Mouse (Mus musculus): ENCODE results near the gene Ccdc158. TPM values are rescaled to one million over a fixed set of nuclear protein-coding genes. Genes with fewer than 3 reads are reported as not detected.

Gene Ccdc158
- polyA plus RNA-seq, 1 experiment from 2014 or later, result 0.47 TPM

DNA sequence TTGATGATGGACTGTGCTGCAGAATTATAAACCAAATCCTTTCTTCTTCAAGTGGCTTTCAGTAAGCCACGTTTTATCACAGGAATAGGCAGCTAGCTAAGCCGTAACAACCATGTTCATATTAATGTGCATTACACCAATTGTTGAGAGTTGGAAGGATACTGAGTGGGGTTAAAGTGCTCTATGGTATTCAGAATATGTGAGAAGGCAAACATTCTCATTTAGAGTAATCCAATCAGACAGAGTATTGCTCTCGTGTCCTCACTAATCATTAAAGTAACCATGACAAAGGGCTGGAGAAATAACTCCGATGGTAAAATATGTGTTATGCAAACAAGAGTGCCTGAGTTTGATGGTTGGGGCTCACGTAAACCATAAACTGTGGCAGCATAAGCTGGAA lies 53.2 kb downstream of the Ccdc158 start:
- no peaks in the 10 kb centered on the region for H3K9me3 ChIP-seq
- H3K4me2 ChIP-seq (replicated peaks), result no peak overlapping the region
- H3K36me3 ChIP-seq, result no peaks in the 10 kb centered on the region
- no peaks in the 10 kb centered on the region for H3K27me3 ChIP-seq
- no peak overlapping the region for H3K9ac ChIP-seq (replicated peaks)
- WGBS, result 81% methylated on average over 5 of the region's 5 CpGs
- H3K4me1 ChIP-seq, result no peaks in the 10 kb centered on the region
- H3K27ac ChIP-seq (replicated peaks), result no peak overlapping the region
- no peak for ATAC-seq (ENCODE audit: low FRiP score, low read depth)
- H3K4me3 ChIP-seq, result no peak overlapping the region

DNA sequence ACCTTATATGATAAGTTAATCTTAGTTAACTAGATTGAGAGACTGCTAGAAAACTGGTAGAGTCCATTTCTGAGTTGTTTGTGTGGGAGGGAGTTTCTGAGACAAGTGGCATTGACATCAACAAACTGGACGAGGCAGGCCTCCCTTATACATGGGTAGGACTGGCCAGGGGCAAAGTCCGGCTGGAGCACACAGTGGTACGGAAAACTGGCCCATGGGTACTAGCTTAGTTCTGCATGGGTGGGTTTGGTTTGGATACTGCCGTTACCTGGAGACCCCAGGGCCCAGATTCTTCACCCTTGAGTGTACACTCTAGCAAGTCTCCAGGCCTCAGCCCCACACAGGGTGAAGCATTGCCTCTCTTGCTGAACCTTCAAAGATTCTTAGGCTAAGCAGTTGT lies 62.3 kb downstream of the Ccdc158 start:
- H3K4me1 ChIP-seq, result no peaks in the 10 kb centered on the region
- no peaks in the 10 kb centered on the region for H3K36me3 ChIP-seq
- H3K27ac ChIP-seq (replicated peaks), result no peak overlapping the region
- H3K4me2 ChIP-seq (replicated peaks), result no peak overlapping the region
- H3K9ac ChIP-seq (replicated peaks), result no peak overlapping the region
- no peaks in the 10 kb centered on the region for H3K27me3 ChIP-seq
- H3K9me3 ChIP-seq, result no peaks in the 10 kb centered on the region
- ATAC-seq (ENCODE audit: low FRiP score, low read depth), result no peak
- H3K4me3 ChIP-seq, result no peak overlapping the region
- WGBS, result 85% methylated on average over 4 of the region's 4 CpGs

DNA sequence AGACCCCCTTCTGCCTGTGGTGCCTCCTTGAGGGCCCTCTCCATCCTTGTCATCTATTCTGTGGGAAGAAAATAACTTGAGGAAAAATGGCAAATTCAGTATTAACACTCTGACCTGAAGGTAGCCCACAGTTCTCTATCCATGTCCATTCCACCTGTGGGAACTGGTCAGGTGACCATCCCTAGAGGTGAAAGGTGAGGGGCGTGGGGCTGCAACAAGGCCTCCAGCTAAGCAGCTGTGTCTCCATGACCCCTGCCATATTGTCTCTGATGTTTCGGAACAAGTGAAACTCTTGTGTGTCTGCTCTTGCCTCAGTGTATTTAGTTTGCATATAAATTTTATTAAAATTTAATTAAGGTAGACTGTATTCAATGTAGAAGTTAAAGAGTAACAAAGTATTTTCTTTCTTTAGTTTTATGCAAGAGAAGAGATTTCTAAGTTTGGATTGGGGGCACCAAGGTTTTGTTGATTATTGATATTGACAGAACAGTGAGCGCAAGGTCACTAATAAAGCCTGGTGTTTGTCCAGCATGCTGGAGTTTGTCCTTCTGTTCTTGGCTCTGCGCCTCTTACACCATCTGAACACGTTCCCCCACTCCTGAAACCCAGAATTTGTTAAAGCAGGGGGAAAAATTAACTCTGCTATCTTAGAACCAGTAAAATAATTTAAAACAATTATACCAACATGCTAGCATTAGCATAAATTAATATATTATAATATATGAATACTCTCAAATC lies 67.4 kb downstream of the Ccdc158 start:
- no peak overlapping the region for H3K4me2 ChIP-seq (replicated peaks)
- no peak for ATAC-seq (ENCODE audit: low FRiP score, low read depth)
- no peaks in the 10 kb centered on the region for H3K9me3 ChIP-seq
- H3K4me3 ChIP-seq, result no peak overlapping the region
- no peaks in the 10 kb centered on the region for H3K36me3 ChIP-seq
- H3K27ac ChIP-seq (replicated peaks), result no peak overlapping the region
- 85% methylated on average over 5 of the region's 5 CpGs for WGBS
- no peak overlapping the region for H3K9ac ChIP-seq (replicated peaks)
- peaks cover 20% of the 10 kb centered on the region for H3K27me3 ChIP-seq
- H3K4me1 ChIP-seq, result peaks cover 6% of the 10 kb centered on the region; the same call in 1 of the 2 replicates

DNA sequence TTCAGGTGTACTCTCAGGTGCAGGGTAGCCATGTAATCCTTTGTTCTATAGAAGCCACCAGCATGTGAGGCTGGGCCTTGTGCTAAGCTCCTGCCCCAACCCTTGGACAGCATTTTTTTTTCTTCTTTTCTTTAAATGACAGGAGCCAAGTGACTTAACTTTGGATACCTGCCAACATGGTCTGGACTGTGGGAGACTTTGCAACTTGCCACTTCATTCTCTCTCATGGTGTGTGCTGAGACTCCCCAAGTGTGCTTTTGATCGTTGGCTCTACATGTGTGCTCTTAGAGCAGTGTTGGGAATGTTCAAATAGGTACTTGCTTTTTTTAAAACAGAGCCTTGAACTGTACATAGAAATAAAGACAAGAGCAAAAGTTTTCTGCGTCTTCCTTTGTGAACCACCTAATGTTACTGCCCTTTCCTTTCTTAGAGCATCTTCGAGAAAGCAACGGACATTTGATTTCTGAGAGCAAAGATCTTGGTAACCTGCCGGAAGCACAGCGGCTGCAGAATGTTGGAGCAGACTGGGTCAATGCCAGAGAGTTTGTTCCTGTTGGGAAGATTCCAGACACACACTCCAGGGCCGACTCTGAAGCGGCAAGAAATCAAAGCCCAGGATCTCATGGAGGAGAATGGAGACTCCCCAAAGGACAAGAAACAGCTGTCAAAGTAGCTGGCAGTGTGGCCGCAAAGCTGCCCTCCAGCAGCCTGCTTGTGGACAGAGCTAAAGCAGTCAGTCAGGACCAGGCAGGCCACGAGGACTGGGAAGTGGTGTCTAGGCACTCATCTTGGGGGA lies 70.4 kb downstream of the Ccdc158 start:
- H3K4me3 ChIP-seq, result no peak overlapping the region
- 83% methylated on average over 10 of the region's 10 CpGs for WGBS
- no peak overlapping the region for H3K27ac ChIP-seq (replicated peaks)
- H3K9ac ChIP-seq (replicated peaks), result no peak overlapping the region
- ATAC-seq (ENCODE audit: low FRiP score, low read depth), result no peak
- no peak overlapping the region for H3K4me2 ChIP-seq (replicated peaks)
- H3K9me3 ChIP-seq, result no peaks in the 10 kb centered on the region
- H3K27me3 ChIP-seq, result peaks cover 31% of the 10 kb centered on the region
- H3K4me1 ChIP-seq, result peaks cover 6% of the 10 kb centered on the region; the same call in 1 of the 2 replicates
- no peaks in the 10 kb centered on the region for H3K36me3 ChIP-seq

DNA sequence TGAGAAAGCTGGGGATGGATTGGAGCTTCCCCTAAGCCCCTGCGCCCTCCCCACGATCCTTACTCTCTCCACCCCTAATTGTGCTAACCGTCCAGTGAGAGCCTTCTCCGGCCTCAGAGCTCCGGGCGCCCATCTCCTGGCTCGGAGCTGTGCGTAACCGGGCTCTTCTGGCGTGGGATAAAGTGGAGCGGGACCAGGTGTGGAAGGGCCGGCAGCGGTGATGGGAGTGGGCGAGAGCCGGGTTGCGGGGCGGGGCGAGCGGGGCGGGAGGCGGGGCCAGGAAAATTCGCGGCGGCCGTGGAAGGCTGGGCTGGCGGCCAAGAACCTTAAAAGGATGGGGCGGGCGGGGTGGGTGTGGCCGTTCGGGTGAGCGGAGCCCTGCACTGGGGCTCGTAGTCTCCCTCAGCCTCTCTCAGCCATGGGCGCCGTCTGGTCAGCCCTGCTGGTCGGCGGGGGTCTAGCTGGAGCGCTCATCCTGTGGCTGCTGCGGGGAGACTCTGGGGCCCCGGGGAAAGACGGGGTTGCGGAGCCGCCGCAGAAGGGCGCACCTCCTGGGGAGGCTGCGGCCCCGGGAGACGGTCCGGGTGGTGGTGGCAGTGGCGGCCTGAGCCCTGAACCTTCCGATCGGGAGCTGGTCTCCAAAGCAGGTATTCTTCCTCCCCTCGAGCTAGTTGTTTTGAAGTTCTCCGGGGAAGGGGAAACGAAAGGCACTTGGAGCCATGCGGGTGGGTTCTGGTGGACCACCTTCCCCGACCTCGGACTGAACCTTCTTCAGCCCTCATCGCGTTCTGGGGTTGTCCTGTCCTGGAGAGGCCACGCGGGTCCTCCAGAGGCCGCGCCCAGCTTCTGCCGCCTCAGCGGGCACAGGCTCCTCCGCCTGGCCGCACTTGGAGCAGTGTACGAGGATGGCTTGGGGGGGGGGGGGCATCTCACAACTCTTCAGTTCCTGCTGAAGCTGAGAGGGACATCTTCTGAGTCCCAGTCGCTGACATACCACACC lies 72.1 kb downstream of the Ccdc158 start, which contains the start of gene Stbd1:
Gene Stbd1, plus strand, starts transcription at position 351 of the 1,000 bp plus-strand sequence.
- no peaks in the 10 kb centered on the region for H3K9me3 ChIP-seq
- H3K4me2 ChIP-seq (replicated peaks), result peak within 1 kb of the TSS; percentile 91
- no peaks in the 10 kb centered on the region for H3K36me3 ChIP-seq
- peak; percentile 93 for ATAC-seq (ENCODE audit: low FRiP score, low read depth)
- peaks cover 31% of the 10 kb centered on the region for H3K27me3 ChIP-seq
- H3K4me1 ChIP-seq, result peaks cover 6% of the 10 kb centered on the region; the same call in 1 of the 2 replicates
- under 1% methylated on average over 66 of the region's 69 CpGs for WGBS
- H3K9ac ChIP-seq (replicated peaks), result peak within 1 kb of the TSS; percentile 61
- no peak within 1 kb of the TSS for H3K27ac ChIP-seq (replicated peaks)
- H3K4me3 ChIP-seq, result peak within 1 kb of the TSS; percentile 64

DNA sequence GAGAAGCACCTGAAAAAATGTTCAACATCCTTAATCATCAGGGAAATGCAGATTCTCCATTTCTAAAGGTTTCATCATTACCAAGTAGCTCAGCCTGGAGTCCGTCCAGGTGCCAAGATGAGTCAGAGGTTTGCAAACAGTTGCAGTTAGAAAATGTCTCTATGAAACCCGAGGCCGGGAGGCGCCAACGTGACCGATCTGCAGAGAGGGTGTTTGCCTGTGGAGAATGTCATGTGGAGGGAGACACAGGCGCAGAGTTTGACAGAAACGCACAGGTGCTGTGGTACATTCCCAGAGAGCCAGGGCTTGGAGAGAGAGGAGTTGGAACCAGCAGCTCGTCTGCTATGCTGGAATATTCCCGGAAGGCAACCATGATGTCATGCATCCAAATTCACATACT lies 76.0 kb downstream of the Ccdc158 start:
- Histone ChIP-seq H3K27ac (replicated peaks) (no peak overlapping the region), H3K4me1 (peaks cover 6% of the 10 kb centered on the region; the same call in 1 of the 2 replicates), H3K9me3 (no peaks in the 10 kb centered on the region), H3K27me3 (peaks cover 18% of the 10 kb centered on the region), H3K36me3 (no peaks in the 10 kb centered on the region), H3K4me2 (replicated peaks) (no peak overlapping the region), H3K9ac (replicated peaks) (no peak overlapping the region), H3K4me3 (no peak overlapping the region)
- ATAC-seq (ENCODE audit: low FRiP score, low read depth), result no peak
- 89% methylated on average over 10 of the region's 10 CpGs for WGBS

DNA sequence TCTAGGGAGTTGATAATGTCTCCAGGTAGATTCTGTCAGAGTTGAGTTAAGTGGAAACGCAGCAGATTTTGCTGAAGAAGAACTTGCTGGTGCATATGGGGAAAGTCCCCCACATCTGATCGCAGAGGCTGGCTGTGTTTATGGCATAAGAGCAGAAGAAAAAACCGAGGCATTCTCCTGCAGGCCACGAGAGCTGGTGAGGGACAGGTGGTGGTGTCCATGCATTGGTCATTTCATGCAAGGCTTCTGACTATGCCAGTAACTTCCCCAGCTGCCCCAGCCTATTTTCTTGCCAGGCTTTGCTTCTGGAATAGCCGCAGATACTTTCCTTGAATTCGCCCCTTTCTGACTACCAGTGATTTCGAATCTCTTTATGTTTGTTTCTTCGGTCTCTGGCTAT lies 78.2 kb downstream of the Ccdc158 start:
- no peaks in the 10 kb centered on the region for H3K4me1 ChIP-seq
- 93% methylated on average over 8 of the region's 8 CpGs for WGBS
- ATAC-seq (ENCODE audit: low FRiP score, low read depth), result no peak
- no peaks in the 10 kb centered on the region for H3K36me3 ChIP-seq
- H3K27me3 ChIP-seq, result peaks cover 7% of the 10 kb centered on the region
- no peak overlapping the region for H3K9ac ChIP-seq (replicated peaks)
- no peak overlapping the region for H3K4me2 ChIP-seq (replicated peaks)
- no peaks in the 10 kb centered on the region for H3K9me3 ChIP-seq
- no peak overlapping the region for H3K4me3 ChIP-seq
- H3K27ac ChIP-seq (replicated peaks), result no peak overlapping the region

DNA sequence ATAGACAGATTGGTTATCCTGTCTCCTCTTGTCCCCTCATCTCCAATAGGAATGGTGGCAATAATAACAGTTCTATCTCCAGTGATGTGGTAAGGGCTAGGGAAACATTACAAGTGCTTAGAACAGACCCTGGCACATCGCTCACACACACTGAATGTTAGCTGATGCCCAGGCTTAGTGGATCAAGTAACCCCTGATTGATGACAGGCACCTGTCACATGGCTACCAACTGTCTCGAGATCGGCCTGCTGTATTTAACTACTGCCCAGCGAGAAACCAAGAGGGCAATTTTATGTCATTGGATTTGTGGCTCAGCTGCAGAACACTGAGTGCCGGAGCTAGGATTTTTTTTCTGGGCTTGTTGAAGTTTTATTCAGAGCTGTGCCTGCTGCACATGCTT lies 80.0 kb downstream of the Ccdc158 start:
- no peak overlapping the region for H3K4me2 ChIP-seq (replicated peaks)
- H3K4me1 ChIP-seq, result no peaks in the 10 kb centered on the region
- H3K9me3 ChIP-seq, result no peaks in the 10 kb centered on the region
- no peaks in the 10 kb centered on the region for H3K27me3 ChIP-seq
- H3K4me3 ChIP-seq, result no peak overlapping the region
- ATAC-seq (ENCODE audit: low FRiP score, low read depth), result no peak
- no peak overlapping the region for H3K9ac ChIP-seq (replicated peaks)
- H3K27ac ChIP-seq (replicated peaks), result no peak overlapping the region
- WGBS, result 86% methylated on average over 5 of the region's 5 CpGs
- no peaks in the 10 kb centered on the region for H3K36me3 ChIP-seq

DNA sequence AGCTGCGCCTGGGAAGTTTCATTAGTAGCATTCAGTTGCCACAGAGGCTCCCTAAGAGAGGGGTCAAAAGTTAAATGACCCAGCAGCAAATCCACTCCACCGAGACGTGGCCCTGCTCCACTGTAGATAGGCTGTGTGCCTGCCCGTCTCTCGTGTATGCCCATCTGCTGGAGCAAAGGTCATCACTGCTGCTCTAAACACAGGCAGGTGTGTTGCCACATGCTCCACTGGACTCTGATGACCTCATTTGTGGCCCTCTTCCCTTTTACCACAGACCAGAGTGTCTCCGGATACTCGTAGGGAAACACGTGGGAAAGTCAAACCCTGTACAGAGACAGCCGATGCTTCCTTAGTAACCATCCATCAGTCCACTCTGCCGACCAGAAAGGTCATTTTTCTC lies 89.1 kb downstream of the Ccdc158 start:
- 75% methylated on average over 10 of the region's 10 CpGs for WGBS

DNA sequence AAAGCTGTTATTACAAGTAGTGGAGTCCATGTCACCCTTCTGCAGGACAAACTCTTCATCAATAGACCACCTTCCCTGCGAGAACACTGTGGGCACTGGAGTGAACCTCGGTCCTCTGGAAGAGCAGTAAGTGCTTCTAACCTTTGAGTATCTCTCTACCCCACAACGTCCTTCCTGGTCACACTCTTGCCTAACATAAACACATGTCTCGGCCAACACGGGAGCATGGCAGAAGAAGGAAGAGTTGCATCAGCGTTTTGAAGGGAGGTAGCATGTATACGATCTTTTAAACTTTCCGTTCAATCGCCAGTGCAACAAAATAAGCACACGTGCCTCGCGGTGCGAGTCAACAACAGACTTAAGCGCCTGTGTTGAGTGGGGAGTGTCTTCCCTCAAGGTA lies 95.5 kb downstream of the Ccdc158 start:
- Histone ChIP-seq H3K9ac (replicated peaks) (no peak overlapping the region), H3K4me1 (no peaks in the 10 kb centered on the region), H3K27me3 (no peaks in the 10 kb centered on the region), H3K27ac (replicated peaks) (no peak overlapping the region), H3K36me3 (no peaks in the 10 kb centered on the region), H3K4me2 (replicated peaks) (no peak overlapping the region), H3K4me3 (no peak overlapping the region), H3K9me3 (no peaks in the 10 kb centered on the region)
- no peak for ATAC-seq (ENCODE audit: low FRiP score, low read depth)
- WGBS, result 92% methylated on average over 14 of the region's 14 CpGs

More for the DNA sequence above, 89.1 kb downstream of the Ccdc158 start:
- H3K36me3 ChIP-seq, result no peaks in the 10 kb centered on the region
- H3K4me1 ChIP-seq, result no peaks in the 10 kb centered on the region
- no peaks in the 10 kb centered on the region for H3K9me3 ChIP-seq
- H3K4me2 ChIP-seq (replicated peaks), result no peak overlapping the region
- ATAC-seq (ENCODE audit: low FRiP score, low read depth), result no peak
- no peak overlapping the region for H3K27ac ChIP-seq (replicated peaks)
- H3K4me3 ChIP-seq, result no peak overlapping the region
- no peak overlapping the region for H3K9ac ChIP-seq (replicated peaks)
- H3K27me3 ChIP-seq, result no peaks in the 10 kb centered on the region

DNA sequence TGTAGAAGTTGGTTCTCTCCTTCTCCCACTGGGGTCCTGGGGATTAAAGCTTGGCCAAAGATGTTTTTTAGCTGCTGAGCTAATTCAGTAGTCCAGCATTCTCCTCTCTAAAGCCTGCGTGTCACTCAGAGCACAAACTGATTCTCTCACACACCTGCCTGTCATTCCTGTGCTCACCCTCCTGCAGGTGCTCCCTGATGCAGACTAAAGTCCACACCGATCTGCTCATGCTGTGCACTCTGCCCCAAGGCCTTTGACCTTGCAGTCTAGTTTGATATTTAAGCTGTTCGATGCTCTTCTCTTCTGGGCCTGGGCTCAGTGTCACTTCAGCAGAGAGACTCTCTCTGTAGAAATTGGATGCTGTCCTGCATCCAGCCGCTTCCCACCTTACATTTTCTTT lies 103.8 kb downstream of the Ccdc158 start:
- Histone ChIP-seq H3K9ac (replicated peaks) (no peak overlapping the region), H3K4me1 (no peaks in the 10 kb centered on the region), H3K4me2 (replicated peaks) (no peak overlapping the region), H3K4me3 (no peak overlapping the region), H3K27me3 (no peaks in the 10 kb centered on the region), H3K9me3 (no peaks in the 10 kb centered on the region), H3K36me3 (no peaks in the 10 kb centered on the region), H3K27ac (replicated peaks) (no peak overlapping the region)
- no peak for ATAC-seq (ENCODE audit: low FRiP score, low read depth)
- WGBS, result 86% methylated on average over 4 of the region's 4 CpGs
